Mouse (Mus musculus) liver, embryonic 16.5 days (tissue): ENCODE data around the gene Slc10a7. TPM values are rescaled to one million over a fixed set of nuclear protein-coding genes. Genes with fewer than 3 reads are reported as not detected.
"Not testable (repeated sequence)": the region's sequence is repeated elsewhere in the genome, so short reads cannot be mapped to it uniquely, and the experiment has no call there.

Experiments used
- ATAC-seq: fragments of 200-750 bp; cut with Nextera tagmentation; 2 replicates; pipeline ENCODE4 v1.8.0; 2017; ENCODE audit warnings: low read depth, mild to moderate bottlenecking, moderate number of reproducible peaks, moderate library complexity
- H3K27ac ChIP-seq: fragments of 300-500 bp; sonication (generic); 2 replicates; pipeline ENCODE4 v1.5.1; 2014; ENCODE audit warnings: mild to moderate bottlenecking, low read length
- H3K27me3 ChIP-seq: fragments of 300-500 bp; sonication (generic); 2 replicates; pipeline ENCODE4 v1.6.1; 2014; ENCODE audit warnings: low read depth, low read length, mixed read lengths; ENCODE audit not compliant: control insufficient read depth, insufficient read depth
- H3K36me3 ChIP-seq: fragments of 300-500 bp; sonication (generic); 2 replicates; pipeline ENCODE4 v1.6.1; 2014; ENCODE audit warnings: mild to moderate bottlenecking; ENCODE audit not compliant: control insufficient read depth, insufficient read depth
- H3K4me1 ChIP-seq: fragments of 300-500 bp; sonication (generic); 2 replicates; pipeline ENCODE4 v1.6.1; 2014; ENCODE audit warnings: low read depth, low read length, mixed read lengths; ENCODE audit not compliant: control insufficient read depth
- H3K4me2 ChIP-seq: fragments of 300-500 bp; sonication (generic); 2 replicates; pipeline ENCODE4 v1.6.1; 2014; ENCODE audit warnings: low read depth, low read length, mixed read lengths
- H3K4me3 ChIP-seq: fragments of 300-500 bp; sonication (generic); 2 replicates; pipeline ENCODE4 v1.5.1; 2014; ENCODE audit warnings: low read depth, mild to moderate bottlenecking, low read length
- H3K9ac ChIP-seq: fragments of 300-500 bp; sonication (generic); 2 replicates; pipeline ENCODE4 v1.6.1; 2014; ENCODE audit warnings: low read depth, low read length
- H3K9me3 ChIP-seq: fragments of 300-500 bp; sonication (generic); replicated peaks from 2 replicates; pipeline ENCODE4 v1.6.1; 2016; ENCODE audit warnings: low read length; ENCODE audit not compliant: control insufficient read depth
- WGBS: fragments of 180-500 bp; shearing (Covaris S2); extraction: QIAGEN DNeasy Blood & Tissue Kit; methylation state at CpG from one replicate; pipeline ENCODE4 v1.1.7; 2014; ENCODE audit not compliant: insufficient replicate concordance; 5-methylcytosine and 5-hydroxymethylcytosine counted together
- polyA plus RNA-seq: library from polyadenylated mRNA; unstranded; fragments of >200 nt; fragmentation: Nextera tagmentation; extraction: Ambion mirVana; gene quantifications from 2 replicates; pipeline ENCODE4 v1.2.1, GENCODE M21; 2015

Gene Slc10a7
- 5.8 and 6.2 TPM in 2 replicates for polyA plus RNA-seq

GRCm38 (mm10) chr8:78509273-78510031, at the start of gene Slc10a7:
Gene Slc10a7, plus strand, starts transcription at chr8:78509346.
- peaks cover 9% of the 10 kb centered on the region for H3K4me1 ChIP-seq
- H3K27ac ChIP-seq, result peak within 1 kb of the TSS; percentile 94
- peak; percentile 88 for ATAC-seq
- peak within 1 kb of the TSS; percentile 89 for H3K4me3 ChIP-seq
- H3K9me3 ChIP-seq, result no peaks in the 10 kb centered on the region
- peak within 1 kb of the TSS; percentile 86 for H3K9ac ChIP-seq
- no peaks in the 10 kb centered on the region for H3K27me3 ChIP-seq
- peak within 1 kb of the TSS; percentile 98 for H3K4me2 ChIP-seq
- under 1% methylated on average over 51 of the region's 51 CpGs for WGBS
- H3K36me3 ChIP-seq, result peaks cover 5% of the 10 kb centered on the region

- Histone ChIP-seq H3K4me3 (no peak overlapping the region), H3K27me3 (no peaks in the 10 kb centered on the region), H3K4me1 (no peaks in the 10 kb centered on the region), H3K9ac (no peak overlapping the region), H3K27ac (no peak overlapping the region), H3K36me3 (no peaks in the 10 kb centered on the region), H3K9me3 (no peaks in the 10 kb centered on the region), H3K4me2 (no peak overlapping the region)
- WGBS, result 55% methylated on average over 2 of the region's 2 CpGs
- ATAC-seq, result no peak
Measured at GRCm38 (mm10) chr8:78463941-78464340, 45.2 kb upstream of the Slc10a7 start.

- no peak for ATAC-seq
- Histone ChIP-seq H3K4me1 (no peaks in the 10 kb centered on the region), H3K9me3 (no peaks in the 10 kb centered on the region), H3K9ac (no peak overlapping the region), H3K27ac (no peak overlapping the region), H3K4me2 (no peak overlapping the region), H3K36me3 (no peaks in the 10 kb centered on the region), H3K27me3 (no peaks in the 10 kb centered on the region), H3K4me3 (no peak overlapping the region)
- WGBS, result 72% methylated on average over 2 of the region's 2 CpGs
Measured at GRCm38 (mm10) chr8:78467889-78468288, 41.3 kb upstream of the Slc10a7 start.

GRCm38 (mm10) chr8:78477051-78477829, 31.9 kb upstream of the Slc10a7 start:
- WGBS, result 45% methylated on average over 6 of the region's 6 CpGs
- Histone ChIP-seq H3K36me3 (no peaks in the 10 kb centered on the region), H3K27me3 (no peaks in the 10 kb centered on the region), H3K4me1 (no peaks in the 10 kb centered on the region), H3K4me2 (no peak overlapping the region), H3K4me3 (no peak overlapping the region), H3K9ac (no peak overlapping the region), H3K9me3 (no peaks in the 10 kb centered on the region), H3K27ac (no peak overlapping the region)
- ATAC-seq, result no peak

- Histone ChIP-seq H3K4me2 (no peak overlapping the region), H3K4me3 (no peak overlapping the region), H3K27ac (no peak overlapping the region), H3K9ac (no peak overlapping the region), H3K27me3 (no peaks in the 10 kb centered on the region), H3K4me1 (no peaks in the 10 kb centered on the region), H3K36me3 (no peaks in the 10 kb centered on the region), H3K9me3 (no peaks in the 10 kb centered on the region)
- ATAC-seq, result no peak
- WGBS, result 68% methylated on average over 3 of the region's 3 CpGs
Measured at GRCm38 (mm10) chr8:78489733-78490132, 19.4 kb upstream of the Slc10a7 start.

- H3K4me3 ChIP-seq, result no peak overlapping the region
- ATAC-seq, result no peak
- 38% methylated on average over 2 of the region's 2 CpGs for WGBS
Measured at GRCm38 (mm10) chr8:78493031-78493430, 16.1 kb upstream of the Slc10a7 start.

GRCm38 (mm10) chr8:78496273-78496672, 12.9 kb upstream of the Slc10a7 start:
- H3K9ac ChIP-seq, H3K4me3 ChIP-seq, H3K36me3 ChIP-seq, H3K9me3 ChIP-seq, H3K4me1 ChIP-seq, ATAC-seq, H3K27me3 ChIP-seq, H3K27ac ChIP-seq, H3K4me2 ChIP-seq: not testable (repeated sequence)
- WGBS, result 68% methylated on average over 3 of the region's 3 CpGs

More at GRCm38 (mm10) chr8:78493031-78493430, 16.1 kb upstream of the Slc10a7 start:
- H3K27me3 ChIP-seq, result no peaks in the 10 kb centered on the region
- no peaks in the 10 kb centered on the region for H3K36me3 ChIP-seq
- H3K9ac ChIP-seq, result no peak overlapping the region
- H3K4me1 ChIP-seq, result no peaks in the 10 kb centered on the region
- no peaks in the 10 kb centered on the region for H3K9me3 ChIP-seq
- no peak overlapping the region for H3K27ac ChIP-seq
- H3K4me2 ChIP-seq, result no peak overlapping the region

- ATAC-seq, result no peak
- no peaks in the 10 kb centered on the region for H3K27me3 ChIP-seq
- H3K36me3 ChIP-seq, result peaks cover 7% of the 10 kb centered on the region
- H3K9ac ChIP-seq, result no peak overlapping the region
- WGBS, result 72% methylated on average over 2 of the region's 2 CpGs
- no peak overlapping the region for H3K4me3 ChIP-seq
- H3K9me3 ChIP-seq, result no peaks in the 10 kb centered on the region
- H3K4me2 ChIP-seq, result no peak overlapping the region
- peaks cover 4% of the 10 kb centered on the region for H3K4me1 ChIP-seq
- no peak overlapping the region for H3K27ac ChIP-seq
Measured at GRCm38 (mm10) chr8:78502706-78503105, 6.4 kb upstream of the Slc10a7 start.
